8 mouse cellular contexts compared by ENCODE assay signal in genomic region chr8:120633665-120634271, GRCm38 (mm10). TPM values are rescaled to one million over a fixed set of nuclear protein-coding genes. Genes with fewer than 3 reads are reported as not detected.
DNase-seq lines count a peak whose midpoint lies in the region; ATAC-seq and TF ChIP-seq lines count a peak whose summit lies in the region.

No protein-coding gene starts in this region.

- DNase-seq in testis, postnatal 10 days (ENCODE audit: low spot score): no peak
- peak; percentile 27 for DNase-seq in embryo, embryonic 10.5 days (ENCODE audit: low spot score)
- DNase-seq in hindbrain, embryonic 11.5 days (ENCODE audit: low spot score): peak; percentile 48
- no peak for DNase-seq in spleen, postnatal 10 days (ENCODE audit: low spot score in 2 of 2)
- DNase-seq in urinary bladder, postnatal 14 days (ENCODE audit: low spot score): no peak

- no peaks in the 10 kb centered on the region for H3K36me3 ChIP-seq in testis, adult 2 months (ENCODE audit: control insufficient read depth, insufficient read depth, low read length)
- no peaks in the 10 kb centered on the region for H3K36me3 ChIP-seq in hindbrain, embryonic 11.5 days (ENCODE audit: control insufficient read depth, insufficient read depth, low read length)
- no peaks in the 10 kb centered on the region for H3K36me3 ChIP-seq in lung, embryonic 16.5 days (ENCODE audit: control insufficient read depth, insufficient read depth, low read length)
- no peaks in the 10 kb centered on the region for H3K36me3 ChIP-seq in stomach, embryonic 16.5 days (ENCODE audit: control insufficient read depth, insufficient read depth, low read length)

- H3K9ac ChIP-seq in hindbrain, embryonic 11.5 days (ENCODE audit: low read depth, low read length): peak overlapping the region; percentile 57; the same call in 1 of the 2 replicates
- H3K9ac ChIP-seq in lung, embryonic 16.5 days (ENCODE audit: low read length): peak overlapping the region; percentile 76
- H3K9ac ChIP-seq in stomach, embryonic 16.5 days (ENCODE audit: low read length): peak overlapping the region; percentile 79

- no peak for TF ChIP-seq CTCF in testis, adult 2 months (IDR thresholded peaks at IDR 0.05; ENCODE audit: control insufficient read depth, insufficient read depth, insufficient replicate concordance, low read depth, low read length)

- no peaks in the 10 kb centered on the region for H3K27me3 ChIP-seq in testis, adult 2 months (ENCODE audit: control insufficient read depth, insufficient read depth, low read length)
- H3K27me3 ChIP-seq in hindbrain, embryonic 11.5 days (ENCODE audit: control insufficient read depth, insufficient read depth, low read length): peaks cover 15% of the 10 kb centered on the region
- peaks cover 9% of the 10 kb centered on the region; the same call in 1 of the 2 replicates for H3K27me3 ChIP-seq in lung, embryonic 16.5 days (ENCODE audit: control insufficient read depth, insufficient read depth, low read depth, low read length)
- H3K27me3 ChIP-seq in stomach, embryonic 16.5 days (ENCODE audit: control insufficient read depth, insufficient read depth, low read length): peaks cover 5% of the 10 kb centered on the region

- H3K27ac ChIP-seq in testis, adult 2 months (ENCODE audit: control insufficient read depth, insufficient read depth, low read depth, low read length): no peak overlapping the region
- no peak overlapping the region for H3K27ac ChIP-seq in hindbrain, embryonic 11.5 days (ENCODE audit: low read depth, low read length)
- no peak overlapping the region for H3K27ac ChIP-seq in lung, embryonic 16.5 days (ENCODE audit: low read length)
- H3K27ac ChIP-seq in stomach, embryonic 16.5 days (ENCODE audit: low read length): no peak overlapping the region

- H3K9me3 ChIP-seq in hindbrain, embryonic 11.5 days (ENCODE audit: control insufficient read depth, low read length): no peaks in the 10 kb centered on the region
- peaks cover 3% of the 10 kb centered on the region; the same call in 1 of the 2 replicates for H3K9me3 ChIP-seq in lung, embryonic 16.5 days (ENCODE audit: control insufficient read depth, low read length)
- no peaks in the 10 kb centered on the region for H3K9me3 ChIP-seq in stomach, embryonic 16.5 days (replicated peaks; ENCODE audit: control insufficient read depth, low read length)

- no peak for TF ChIP-seq POLR2A in testis, adult 2 months (IDR thresholded peaks at IDR 0.05; ENCODE audit: control insufficient read depth, low read depth, low read length)

- ATAC-seq in hindbrain, embryonic 11.5 days (ENCODE audit: low FRiP score): peak; percentile 41
- peak; percentile 7; the same call in 1 of the 2 replicates for ATAC-seq in lung, embryonic 16.5 days (ENCODE audit: low read depth)
- ATAC-seq in stomach, embryonic 16.5 days (ENCODE audit: insufficient read depth, low FRiP score): peak; percentile 12; the same call in 1 of the 2 replicates

- peak overlapping the region; percentile 98 for H3K4me2 ChIP-seq in hindbrain, embryonic 11.5 days (replicated peaks; ENCODE audit: low read depth, low read length)
- peak overlapping the region; percentile 100 for H3K4me2 ChIP-seq in lung, embryonic 16.5 days (ENCODE audit: low read depth, low read length)
- H3K4me2 ChIP-seq in stomach, embryonic 16.5 days (ENCODE audit: low read depth, low read length): peak overlapping the region; percentile 100

- peaks cover 7% of the 10 kb centered on the region for H3K4me1 ChIP-seq in testis, adult 2 months (ENCODE audit: control insufficient read depth, insufficient read depth, low read length)
- H3K4me1 ChIP-seq in hindbrain, embryonic 11.5 days (replicated peaks; ENCODE audit: control insufficient read depth, insufficient read depth, low read length): peaks cover 9% of the 10 kb centered on the region; the same call in 1 of the 2 replicates
- H3K4me1 ChIP-seq in lung, embryonic 16.5 days (replicated peaks; ENCODE audit: control insufficient read depth, insufficient read depth, low read length): peaks cover 6% of the 10 kb centered on the region
- peaks cover 8% of the 10 kb centered on the region for H3K4me1 ChIP-seq in stomach, embryonic 16.5 days (ENCODE audit: control insufficient read depth, insufficient read depth, low read length)

- peak overlapping the region; percentile 75 for H3K4me3 ChIP-seq in testis, adult 2 months (ENCODE audit: control insufficient read depth, low read depth, low read length)
- H3K4me3 ChIP-seq in hindbrain, embryonic 11.5 days (ENCODE audit: low read depth, low read length): peak overlapping the region; percentile 49
- H3K4me3 ChIP-seq in lung, embryonic 16.5 days (ENCODE audit: low read length): peak overlapping the region; percentile 69
- H3K4me3 ChIP-seq in stomach, embryonic 16.5 days (replicated peaks; ENCODE audit: low read length): peak overlapping the region; percentile 65

- 1% methylated on average over 29 of the region's 44 CpGs for WGBS in hindbrain, embryonic 11.5 days
- WGBS in lung, embryonic 16.5 days: under 1% methylated on average over 44 of the region's 44 CpGs
- WGBS in stomach, embryonic 16.5 days: 2% methylated on average over 44 of the region's 44 CpGs

RNA-seq across cellular contexts. Expression of gene 1190005I06Rik, which starts 13.7 kb away (rescaled TPM):
- 10.4 and 10.9 TPM in 2 replicates for polyA plus RNA-seq in testis, adult 2 months (2012; rRNA removed)
- 2.4 and 3.7 TPM in 2 replicates for polyA plus RNA-seq in hindbrain, embryonic 11.5 days (2014; fragmentation: Nextera tagmentation; extraction: Ambion mirVana)
- 4.5 and 5.4 TPM in 2 replicates for polyA plus RNA-seq in lung, embryonic 16.5 days (2015; fragmentation: Nextera tagmentation; extraction: Ambion mirVana)
- 3.4 TPM in 2 replicates for polyA plus RNA-seq in stomach, embryonic 16.5 days (2015; fragmentation: Nextera tagmentation; extraction: Ambion mirVana)

RNA-seq across cellular contexts. Expression of gene Gm27021, which starts 34.1 kb away (rescaled TPM):
- polyA plus RNA-seq in testis, adult 2 months (2012; rRNA removed): 0.57 and 0.59 TPM in 2 replicates
- 2.6 and 3.1 TPM in 2 replicates for polyA plus RNA-seq in hindbrain, embryonic 11.5 days (2014; fragmentation: Nextera tagmentation; extraction: Ambion mirVana)
- 2.5 and 3.2 TPM in 2 replicates for polyA plus RNA-seq in lung, embryonic 16.5 days (2015; fragmentation: Nextera tagmentation; extraction: Ambion mirVana)
- polyA plus RNA-seq in stomach, embryonic 16.5 days (2015; fragmentation: Nextera tagmentation; extraction: Ambion mirVana): 1.9 and 2.0 TPM in 2 replicates

RNA-seq across cellular contexts. Expression of gene Cox4i1, which starts 34.3 kb away (rescaled TPM):
- 803 and 957 TPM in 2 replicates for polyA plus RNA-seq in testis, adult 2 months (2012; rRNA removed)
- polyA plus RNA-seq in hindbrain, embryonic 11.5 days (2014; fragmentation: Nextera tagmentation; extraction: Ambion mirVana): 977 and 997 TPM in 2 replicates
- polyA plus RNA-seq in lung, embryonic 16.5 days (2015; fragmentation: Nextera tagmentation; extraction: Ambion mirVana): 1,058 and 1,114 TPM in 2 replicates
- 1,110 and 1,163 TPM in 2 replicates for polyA plus RNA-seq in stomach, embryonic 16.5 days (2015; fragmentation: Nextera tagmentation; extraction: Ambion mirVana)

RNA-seq across cellular contexts. Expression of gene Emc8, which starts 34.6 kb away (rescaled TPM):
- polyA plus RNA-seq in testis, adult 2 months (2012; rRNA removed): 29.4 and 38.1 TPM in 2 replicates
- 273 and 276 TPM in 2 replicates for polyA plus RNA-seq in hindbrain, embryonic 11.5 days (2014; fragmentation: Nextera tagmentation; extraction: Ambion mirVana)
- 237 and 248 TPM in 2 replicates for polyA plus RNA-seq in lung, embryonic 16.5 days (2015; fragmentation: Nextera tagmentation; extraction: Ambion mirVana)
- polyA plus RNA-seq in stomach, embryonic 16.5 days (2015; fragmentation: Nextera tagmentation; extraction: Ambion mirVana): 215 TPM in 2 replicates

RNA-seq across cellular contexts. Expression of gene Gins2, which starts 44.7 kb away (rescaled TPM):
- 26.9 and 32.1 TPM in 2 replicates for polyA plus RNA-seq in testis, adult 2 months (2012; rRNA removed)
- 94.8 and 96.9 TPM in 2 replicates for polyA plus RNA-seq in hindbrain, embryonic 11.5 days (2014; fragmentation: Nextera tagmentation; extraction: Ambion mirVana)
- polyA plus RNA-seq in lung, embryonic 16.5 days (2015; fragmentation: Nextera tagmentation; extraction: Ambion mirVana): 90.8 and 99.5 TPM in 2 replicates
- 76.4 and 76.5 TPM in 2 replicates for polyA plus RNA-seq in stomach, embryonic 16.5 days (2015; fragmentation: Nextera tagmentation; extraction: Ambion mirVana)

Comparison
In these comparisons a context has a peak if more than half of its experiments do, and no peak if none do; other contexts are left out.
1. DNase-seq: peak in embryo, embryonic 10.5 days (single experiment) and hindbrain, embryonic 11.5 days (single experiment); none in testis, postnatal 10 days (single experiment), spleen, postnatal 10 days (0 of 2) and urinary bladder, postnatal 14 days (single experiment).
2. Peak in every context shown above with its lines, with median percentiles within 50 percentile points of each other: H3K4me3 ChIP-seq, ATAC-seq, H3K4me2 ChIP-seq and H3K9ac ChIP-seq.